Mouse (Mus musculus) MEL-GATA-1-ER (cell line): ENCODE data around the gene Brap.
A peak's percentile ranks its signal among the peaks of the same experiment; 100 is the strongest.
"Not testable (repeated sequence)": the region's sequence is repeated elsewhere in the genome, so short reads cannot be mapped to it uniquely, and the experiment has no call there.

Experiments
- DNase-seq: peaks from one replicate; pipeline ENCODE4 v3.0.0-alpha.2; 2012; ENCODE audit warnings: low read depth; ENCODE audit errors: extremely low read depth

Brap gene

GRCm38 (mm10) chr5:121668411-121668810 lies 8.0 kb downstream of the Brap start:
- DNase-seq = no peak

GRCm38 (mm10) chr5:121670412-121670811 lies 10.0 kb downstream of the Brap start:
- DNase-seq = peak; percentile 29

GRCm38 (mm10) chr5:121682250-121682649 lies 21.9 kb downstream of the Brap start:
- DNase-seq = no peak

GRCm38 (mm10) chr5:121685495-121685894 lies 25.1 kb downstream of the Brap start:
- DNase-seq = no peak

- DNase-seq = no peak
Observed at GRCm38 (mm10) chr5:121686113-121686898, 25.9 kb downstream of the Brap start.

- DNase-seq = no peak
Observed at GRCm38 (mm10) chr5:121690482-121691211, 30.3 kb downstream of the Brap start.

GRCm38 (mm10) chr5:121691436-121691835 lies 31.1 kb downstream of the Brap start:
- not testable (repeated sequence) for DNase-seq

GRCm38 (mm10) chr5:121692897-121693296 lies 32.5 kb downstream of the Brap start:
- DNase-seq = no peak

- no peak for DNase-seq
Observed at GRCm38 (mm10) chr5:121696761-121697160, 36.4 kb downstream of the Brap start.

- no peak for DNase-seq
Observed at GRCm38 (mm10) chr5:121699891-121700290, 39.5 kb downstream of the Brap start.

- no peak for DNase-seq
Observed at GRCm38 (mm10) chr5:121700496-121700895, 40.1 kb downstream of the Brap start.

GRCm38 (mm10) chr5:121701111-121701769 lies 40.9 kb downstream of the Brap start:
- DNase-seq = no peak

GRCm38 (mm10) chr5:121703341-121703740 lies 43.0 kb downstream of the Brap start:
- no peak for DNase-seq

- DNase-seq = no peak
Observed at GRCm38 (mm10) chr5:121704512-121705248, 44.3 kb downstream of the Brap start.

GRCm38 (mm10) chr5:121710402-121710801 lies 50.0 kb downstream of the Brap start:
- no peak for DNase-seq

- DNase-seq = peak; percentile 56
Observed at GRCm38 (mm10) chr5:121710851-121711173, 50.4 kb downstream of the Brap start.

GRCm38 (mm10) chr5:121711174-121711927 lies 51.0 kb downstream of the Brap start, which contains the start of gene Atxn2:
TSS of gene Atxn2 (plus strand) at chr5:121711337.
- DNase-seq = peak; percentile 48

- DNase-seq = no peak
Observed at GRCm38 (mm10) chr5:121711928-121712231, 51.5 kb downstream of the Brap start.

GRCm38 (mm10) chr5:121712232-121712933 lies 52.0 kb downstream of the Brap start:
- no peak for DNase-seq

GRCm38 (mm10) chr5:121712934-121713538 lies 52.7 kb downstream of the Brap start:
- no peak for DNase-seq
